Mouse (Mus musculus) cortical plate, adult 2 months (tissue): ENCODE data around the gene Mocs1.

ENCODE experiments used
- CTCF ChIP-seq: fragments of 200-500 bp; IDR thresholded peaks from 2 replicates; pipeline ENCODE4 v1.5.1; 2011; ENCODE audit warnings: mild to moderate bottlenecking, control low read depth, low read length; ENCODE audit not compliant: insufficient read depth; ENCODE audit errors: extremely low read depth
- POLR2A ChIP-seq: fragments of 200-500 bp; IDR thresholded peaks from 2 replicates; pipeline ENCODE4 v1.6.1; 2011; ENCODE audit warnings: mild to moderate bottlenecking, low read length, control low read depth; ENCODE audit not compliant: insufficient read depth; ENCODE audit errors: extremely low read depth

DNA sequence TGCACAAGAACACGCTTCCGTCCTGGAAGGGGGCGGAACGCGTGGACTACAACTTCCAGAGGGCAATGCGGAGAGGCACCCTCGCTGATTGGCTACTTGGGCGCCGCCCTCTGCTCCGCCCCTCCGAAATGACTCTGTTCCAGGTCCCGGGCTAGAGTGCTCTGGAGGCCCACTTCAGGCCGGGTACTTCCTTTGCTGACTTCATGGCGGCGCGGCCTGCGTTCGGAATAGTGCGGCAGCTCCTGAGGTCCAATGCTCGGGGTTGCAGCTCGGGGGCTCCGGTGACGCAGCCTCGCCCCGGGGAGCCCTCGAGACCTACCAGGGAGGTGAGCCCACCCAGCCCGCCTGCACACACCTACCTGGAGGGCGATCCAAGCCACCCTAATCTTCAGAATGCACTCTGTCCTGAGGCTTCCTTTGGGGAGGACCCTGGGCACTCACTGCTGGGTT is at the start of gene Mocs1:
- TF ChIP-seq CTCF (no peak), POLR2A (peak; percentile 80)
